Mouse (Mus musculus) CH12.LX (cell line): ENCODE measurements around the gene Tmem221. TPM values are rescaled to one million over a fixed set of nuclear protein-coding genes. Genes with fewer than 3 reads are reported as not detected.

Experiments
- DNase-seq: peaks from one replicate; pipeline ENCODE4 v3.0.0-alpha.2; 2013; ENCODE audit errors: extremely low read depth
- H3K27ac ChIP-seq: 2 replicates; pipeline ENCODE4 v1.5.1; 2012; ENCODE audit warnings: low read depth, mild to moderate bottlenecking, control low read depth, moderate library complexity; ENCODE audit not compliant: insufficient read depth
- H3K27me3 ChIP-seq: replicated peaks from 2 replicates; pipeline ENCODE3; 2012; ENCODE audit warnings: inconsistent platforms
- H3K36me3 ChIP-seq, 2 experiments: replicated peaks in 1 of 2; 2 replicates each; pipeline versions ENCODE3 to v1.6.1; 2012; ENCODE audit warnings: inconsistent platforms in 1 of 2, low read length in 1 of 2, mild to moderate bottlenecking in 1 of 2, mixed read lengths in 1 of 2, moderate library complexity in 1 of 2; ENCODE audit not compliant: control insufficient read depth in 1 of 2, insufficient read depth in 1 of 2
- H3K4me1 ChIP-seq, 2 experiments: 2 replicates each; pipeline ENCODE4 v1.6.1; 2012; ENCODE audit warnings: inconsistent platforms in 1 of 2, moderate library complexity in 1 of 2; ENCODE audit not compliant: insufficient read depth in 2 of 2, control insufficient read depth in 1 of 2
- H3K4me2 ChIP-seq: 2 replicates; pipeline ENCODE4 v1.6.1; 2012; ENCODE audit warnings: low read depth, mild to moderate bottlenecking, control low read depth; ENCODE audit not compliant: poor library complexity, insufficient read depth, severe bottlenecking
- H3K4me3 ChIP-seq, 3 experiments: fragments of 150-350 bp in 1 of 3; sonication (generic) in 1 of 3; replicated peaks in 1 of 3; 2 replicates each; pipeline versions ENCODE3 to v1.5.1; 2011 to 2012; ENCODE audit warnings: low read depth in 2 of 3, low read length in 2 of 3, mild to moderate bottlenecking in 2 of 3, moderate library complexity in 2 of 3, control low read depth in 1 of 3, improper control_type of control experiment in 1 of 3, inconsistent platforms in 1 of 3, mixed read lengths in 1 of 3; ENCODE audit not compliant: poor library complexity in 1 of 3
- H3K79me2 ChIP-seq: replicated peaks from 2 replicates; pipeline ENCODE4 v1.6.1; 2012; ENCODE audit warnings: mild to moderate bottlenecking, moderate library complexity; ENCODE audit not compliant: control insufficient read depth, poor library complexity, insufficient read depth, severe bottlenecking; ENCODE audit errors: extremely low read depth
- H3K9ac ChIP-seq: 2 replicates; pipeline ENCODE4 v1.6.1; 2012; ENCODE audit warnings: low read depth, mild to moderate bottlenecking, control low read depth, moderate library complexity; ENCODE audit not compliant: insufficient read depth
- H3K9me3 ChIP-seq: replicated peaks from 2 replicates; pipeline ENCODE3; 2012; ENCODE audit warnings: low read length, inconsistent platforms, mixed read lengths
- CHD2 ChIP-seq: IDR thresholded peaks from 2 replicates; pipeline ENCODE4 v1.6.1; 2011; ENCODE audit warnings: low read length, improper control_type of control experiment
- E2F4 ChIP-seq: IDR thresholded peaks from 2 replicates; pipeline ENCODE4 v1.6.1; 2011; ENCODE audit warnings: low read depth, low read length, improper control_type of control experiment; ENCODE audit not compliant: insufficient replicate concordance
- ELF1 ChIP-seq: IDR thresholded peaks from 2 replicates; pipeline ENCODE4 v1.6.1; 2014; ENCODE audit warnings: low read depth, mild to moderate bottlenecking, inconsistent platforms, low read length, improper control_type of control experiment
- ETS1 ChIP-seq: conservative IDR thresholded peaks from 2 replicates; pipeline ENCODE4 v1.6.1; 2012; ENCODE audit warnings: low read depth, mild to moderate bottlenecking, inconsistent platforms, low read length, improper control_type of control experiment, moderate library complexity
- IRF4 ChIP-seq: IDR thresholded peaks from 2 replicates; pipeline ENCODE4 v1.6.1; 2014; ENCODE audit warnings: low read depth, mild to moderate bottlenecking, inconsistent platforms, low read length, improper control_type of control experiment
- JUN ChIP-seq: IDR thresholded peaks from 2 replicates; pipeline ENCODE4 v1.6.1; 2011; ENCODE audit warnings: low read depth, mild to moderate bottlenecking, low read length, improper control_type of control experiment, moderate library complexity; ENCODE audit not compliant: insufficient read depth
- MAFK ChIP-seq: IDR thresholded peaks from 2 replicates; pipeline ENCODE4 v1.6.1; 2011; ENCODE audit warnings: low read length, improper control_type of control experiment; ENCODE audit not compliant: insufficient replicate concordance
- MAX ChIP-seq: IDR thresholded peaks from 2 replicates; pipeline ENCODE4 v1.6.1; 2011; ENCODE audit warnings: low read length, improper control_type of control experiment
- MEF2A ChIP-seq: IDR thresholded peaks from 2 replicates; pipeline ENCODE4 v1.6.1; 2014; ENCODE audit warnings: low read depth, mild to moderate bottlenecking, inconsistent platforms, low read length, improper control_type of control experiment, borderline replicate concordance
- MYC ChIP-seq: IDR thresholded peaks from 2 replicates; pipeline ENCODE4 v1.6.1; 2011; ENCODE audit warnings: low read depth, mild to moderate bottlenecking, improper control_type of control experiment, low read length
- NELFE ChIP-seq: IDR thresholded peaks from 2 replicates; pipeline ENCODE4 v1.6.1; 2011; ENCODE audit warnings: low read depth, low read length, improper control_type of control experiment
- PAX5 ChIP-seq: IDR thresholded peaks from 2 replicates; pipeline ENCODE4 v1.6.1; 2012; ENCODE audit warnings: low read length, inconsistent platforms, mixed read lengths
- POLR2A ChIP-seq: IDR thresholded peaks from 2 replicates; pipeline ENCODE4 v1.6.1; 2011; ENCODE audit warnings: low read depth, mild to moderate bottlenecking, improper control_type of control experiment, low read length
- POLR2AphosphoS2 ChIP-seq: IDR thresholded peaks from 2 replicates; pipeline ENCODE4 v1.6.1; 2011; ENCODE audit warnings: low read depth, low read length, improper control_type of control experiment
- RCOR1 ChIP-seq: conservative IDR thresholded peaks from 2 replicates; pipeline ENCODE4 v1.6.1; 2012; ENCODE audit warnings: low read depth, mild to moderate bottlenecking, inconsistent platforms, low read length, improper control_type of control experiment
- TBP ChIP-seq: conservative IDR thresholded peaks from 2 replicates; pipeline ENCODE4 v1.6.1; 2011; ENCODE audit warnings: low read depth, low read length, improper control_type of control experiment
- ZC3H11A ChIP-seq: IDR thresholded peaks from 2 replicates; pipeline ENCODE4 v1.6.1; 2012; ENCODE audit warnings: low read depth, mild to moderate bottlenecking, inconsistent platforms, low read length, improper control_type of control experiment
- dilution Hi-C: fragments of 300-500 bp; cut with MboI; formaldehyde crosslinking; loops from 2 replicates; pipeline ENCODE4 v1.14.3; 2020; ENCODE audit warnings: low sequenced_read_pairs; ENCODE audit not compliant: extremely low pct_unique_long_range_greater_than_20kb, extremely low pct_ligation_motif_present
- in situ Hi-C: fragments of 300-500 bp; cut with MboI; formaldehyde crosslinking; loops from 3 replicates; pipeline ENCODE4 v1.14.3; 2019; ENCODE audit warnings: low sequenced_read_pairs, low pct_ligation_motif_present, low pct_unique_long_range_greater_than_20kb, mixed read lengths
- polyA plus RNA-seq: library from polyadenylated mRNA; unstranded; fragments of >175 nt; gene quantifications from 2 replicates; pipeline ENCODE4 v1.2.1, GENCODE M21; 2012; ENCODE audit warnings: low read depth; ENCODE audit not compliant: insufficient read length
- total RNA-seq, 2 experiments: library from RNA; depleted of rRNA; stranded (reverse); fragments of 300-350 nt in 1 of 2; fragments of >200 nt in 1 of 2; gene quantifications; 2 replicates each; pipeline ENCODE4 v1.2.3; 2012 to 2014

The Tmem221 gene
- total and polyA plus RNA-seq, 3 experiments = 0.51 TPM; not detected in 2

DNA sequence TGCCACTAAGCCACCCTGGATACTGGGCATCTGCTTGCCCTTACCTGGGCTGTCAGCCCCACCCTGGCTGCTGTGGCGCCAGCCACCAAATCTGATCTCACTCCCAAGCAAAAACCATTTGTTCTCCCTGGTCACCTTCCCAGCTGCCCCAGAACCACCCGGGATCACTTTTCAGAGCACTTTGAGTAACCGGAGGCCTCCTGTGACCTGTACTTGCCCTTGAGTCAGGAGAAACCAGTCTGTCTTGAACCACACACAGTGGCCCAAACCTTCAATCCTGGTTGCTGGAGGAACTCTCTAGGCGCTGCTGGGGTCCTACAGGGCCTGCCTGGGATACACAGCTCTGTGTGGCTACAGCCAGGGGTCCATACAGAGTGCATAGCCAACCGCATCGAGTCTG is 5.9 kb downstream of the Tmem221 start:
- Histone ChIP-seq H3K4me2 (no peak overlapping the region), H3K79me2 (no peaks in the 10 kb centered on the region), H3K9me3 (no peaks in the 10 kb centered on the region), H3K4me3 (no peak overlapping the region), H3K36me3 (peaks cover 9 to 20% of the 10 kb centered on the region in 2 experiments), H3K27ac (no peak overlapping the region), H3K9ac (no peak overlapping the region), H3K4me1 (peaks cover 0 to 4% of the 10 kb centered on the region in 2 experiments; a peak in 1 of 4 replicates), H3K27me3 (no peaks in the 10 kb centered on the region)
- no peak for DNase-seq
- dilution Hi-C loops = no loop called here
- in situ Hi-C loops = no loop called here
- TF ChIP-seq PAX5 = no peak
- no peak for TF ChIP-seq E2F4
- TF ChIP-seq MEF2A = no peak
- no peak for TF ChIP-seq POLR2AphosphoS2
- TF ChIP-seq ZC3H11A = no peak
- no peak for TF ChIP-seq ETS1
- TF ChIP-seq ELF1 = no peak
- TF ChIP-seq RCOR1 = no peak
- no peak for TF ChIP-seq MAFK
- TF ChIP-seq IRF4 = no peak
- no peak for TF ChIP-seq MAX
- no peak for TF ChIP-seq NELFE
- TF ChIP-seq JUN = no peak
- TF ChIP-seq, all 38 proteins: peak for 0

DNA sequence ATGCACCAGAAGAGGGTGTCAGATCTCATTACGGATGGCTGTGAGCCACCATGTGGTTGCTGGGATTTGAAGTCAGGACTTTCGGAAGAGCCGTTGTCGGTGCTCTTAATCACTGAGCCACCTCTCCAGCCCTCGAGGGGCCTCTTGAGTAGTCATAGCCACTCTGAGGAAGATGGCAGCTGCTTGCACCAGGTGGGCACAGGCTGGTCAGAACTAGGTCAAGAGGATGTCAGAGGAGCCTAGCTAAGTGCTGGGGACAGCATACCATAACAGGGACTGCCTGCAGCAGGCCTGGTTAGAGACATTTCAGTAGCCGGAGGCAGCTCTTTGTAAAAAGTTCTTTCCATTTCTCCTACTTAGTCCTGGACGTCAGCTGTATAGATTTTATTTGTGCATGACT is 7.9 kb downstream of the Tmem221 start:
- no peak for DNase-seq
- Histone ChIP-seq H3K4me3 (no peak overlapping the region), H3K36me3 (peaks cover 27 to 39% of the 10 kb centered on the region in 2 experiments), H3K79me2 (no peaks in the 10 kb centered on the region), H3K4me2 (no peak overlapping the region), H3K4me1 (peaks cover 0 to 4% of the 10 kb centered on the region in 2 experiments; a peak in 1 of 4 replicates), H3K9ac (no peak overlapping the region), H3K27me3 (no peaks in the 10 kb centered on the region), H3K9me3 (no peaks in the 10 kb centered on the region), H3K27ac (no peak overlapping the region)
- in situ Hi-C loops = no loop called here
- TF ChIP-seq POLR2A = no peak
- TF ChIP-seq E2F4 = no peak
- TF ChIP-seq CHD2 = no peak
- TF ChIP-seq TBP = no peak
- TF ChIP-seq MYC = no peak
- dilution Hi-C loops = no loop called here
